Mouse (Mus musculus): ENCODE results near the gene Krtdap. TPM values are rescaled to one million over a fixed set of nuclear protein-coding genes. Genes with fewer than 3 reads are reported as not detected.

Gene Krtdap
- polyA plus RNA-seq, 1 experiment from 2014 or later, result 1.3 TPM

- no peaks in the 10 kb centered on the region for H3K27me3 ChIP-seq
- H3K9ac ChIP-seq (replicated peaks), result no peak overlapping the region
- ATAC-seq (replicated peaks), result no peak
- no peak overlapping the region for H3K27ac ChIP-seq (replicated peaks)
- H3K4me2 ChIP-seq (replicated peaks), result no peak overlapping the region
- no peaks in the 10 kb centered on the region for H3K9me3 ChIP-seq
- no peak overlapping the region for H3K4me3 ChIP-seq
- 32% methylated on average over 11 of the region's 11 CpGs for WGBS
- H3K4me1 ChIP-seq, result no peaks in the 10 kb centered on the region
- H3K36me3 ChIP-seq, result no peaks in the 10 kb centered on the region
Measured at GRCm38 (mm10) chr7:30765173-30765572, 22.5 kb upstream of the Krtdap start.

GRCm38 (mm10) chr7:30766408-30766807 is 21.3 kb upstream of the Krtdap start:
- H3K36me3 ChIP-seq, result no peaks in the 10 kb centered on the region
- ATAC-seq (replicated peaks), result no peak
- no peak overlapping the region for H3K4me3 ChIP-seq
- H3K27ac ChIP-seq (replicated peaks), result no peak overlapping the region
- WGBS, result 88% methylated on average over 4 of the region's 4 CpGs
- no peak overlapping the region for H3K4me2 ChIP-seq (replicated peaks)
- no peaks in the 10 kb centered on the region for H3K9me3 ChIP-seq
- no peaks in the 10 kb centered on the region for H3K4me1 ChIP-seq
- no peak overlapping the region for H3K9ac ChIP-seq (replicated peaks)
- no peaks in the 10 kb centered on the region for H3K27me3 ChIP-seq

DNA sequence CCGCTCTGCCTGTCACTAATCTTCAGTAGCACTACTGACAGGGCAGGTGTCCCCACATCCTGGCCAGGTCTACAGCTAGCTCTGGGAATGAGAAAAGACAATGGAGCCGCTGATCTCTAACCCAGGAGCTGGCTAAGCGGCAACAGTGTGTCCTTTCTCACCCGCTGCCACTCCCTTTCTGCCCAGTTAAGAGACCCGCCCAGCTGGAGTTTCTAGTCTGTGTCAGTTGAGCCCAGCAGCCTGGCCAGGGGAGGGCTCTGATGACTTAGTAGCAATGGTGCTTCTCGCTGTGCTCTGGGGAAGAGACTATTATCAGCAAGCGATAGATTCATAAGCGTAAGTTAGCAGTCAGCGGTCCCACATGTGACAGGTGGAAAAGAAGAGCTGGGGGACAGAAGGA is 18.5 kb upstream of the Krtdap start:
- WGBS, result 38% methylated on average over 9 of the region's 9 CpGs

GRCm38 (mm10) chr7:30776104-30776503 is 11.6 kb upstream of the Krtdap start:
- no peaks in the 10 kb centered on the region for H3K36me3 ChIP-seq
- no peak for ATAC-seq (replicated peaks)
- H3K9me3 ChIP-seq, result no peaks in the 10 kb centered on the region
- no peak overlapping the region for H3K27ac ChIP-seq (replicated peaks)
- H3K4me2 ChIP-seq (replicated peaks), result no peak overlapping the region
- no peaks in the 10 kb centered on the region for H3K4me1 ChIP-seq
- no peaks in the 10 kb centered on the region for H3K27me3 ChIP-seq
- no peak overlapping the region for H3K9ac ChIP-seq (replicated peaks)
- no peak overlapping the region for H3K4me3 ChIP-seq
- 92% methylated on average over 9 of the region's 9 CpGs for WGBS

More for the DNA sequence above, 18.5 kb upstream of the Krtdap start:
- H3K4me2 ChIP-seq (replicated peaks), result no peak overlapping the region
- no peaks in the 10 kb centered on the region for H3K9me3 ChIP-seq
- no peaks in the 10 kb centered on the region for H3K4me1 ChIP-seq
- H3K9ac ChIP-seq (replicated peaks), result no peak overlapping the region
- ATAC-seq (replicated peaks), result no peak
- no peak overlapping the region for H3K4me3 ChIP-seq
- H3K36me3 ChIP-seq, result no peaks in the 10 kb centered on the region
- no peaks in the 10 kb centered on the region for H3K27me3 ChIP-seq
- H3K27ac ChIP-seq (replicated peaks), result no peak overlapping the region

DNA sequence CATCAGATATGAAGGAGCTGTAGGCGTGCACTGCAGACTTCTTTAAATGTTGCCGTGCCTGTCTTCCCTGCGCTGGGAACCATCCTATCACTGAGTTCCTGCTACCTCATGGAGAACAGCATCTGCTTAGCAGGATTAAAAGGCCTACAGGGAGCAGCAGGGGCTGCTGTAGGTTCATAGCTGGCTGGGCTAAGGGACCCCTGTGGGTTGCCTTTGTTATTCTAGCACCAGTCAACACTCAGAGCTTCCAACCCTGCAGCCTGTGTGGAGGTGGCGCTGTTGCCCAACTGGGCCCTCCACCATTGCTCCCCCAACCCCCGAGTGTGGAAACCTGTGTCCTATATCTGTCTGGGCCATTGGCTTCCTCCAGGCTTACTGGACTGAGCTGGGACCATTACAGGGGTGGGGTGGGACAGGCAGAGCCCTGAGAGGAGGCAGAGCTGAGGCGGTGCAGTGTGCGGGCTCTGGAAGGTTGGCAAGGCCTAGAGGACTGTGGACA is 10.6 kb upstream of the Krtdap start:
- H3K27ac ChIP-seq (replicated peaks), result no peak overlapping the region
- no peak overlapping the region for H3K9ac ChIP-seq (replicated peaks)
- no peak overlapping the region for H3K4me3 ChIP-seq
- no peak for ATAC-seq (replicated peaks)
- H3K4me2 ChIP-seq (replicated peaks), result no peak overlapping the region
- H3K36me3 ChIP-seq, result no peaks in the 10 kb centered on the region
- H3K9me3 ChIP-seq, result no peaks in the 10 kb centered on the region
- 55% methylated on average over 7 of the region's 7 CpGs for WGBS
- H3K27me3 ChIP-seq, result no peaks in the 10 kb centered on the region
- H3K4me1 ChIP-seq, result no peaks in the 10 kb centered on the region

- Histone ChIP-seq H3K27ac (replicated peaks) (no peak overlapping the region), H3K9ac (replicated peaks) (no peak overlapping the region), H3K27me3 (no peaks in the 10 kb centered on the region), H3K4me2 (replicated peaks) (no peak overlapping the region), H3K4me3 (no peak overlapping the region), H3K9me3 (no peaks in the 10 kb centered on the region), H3K4me1 (no peaks in the 10 kb centered on the region), H3K36me3 (no peaks in the 10 kb centered on the region)
- 100% methylated on average over 1 of the region's 1 CpGs for WGBS
- no peak for ATAC-seq (replicated peaks)
Measured at GRCm38 (mm10) chr7:30777911-30778310, 9.8 kb upstream of the Krtdap start.

DNA sequence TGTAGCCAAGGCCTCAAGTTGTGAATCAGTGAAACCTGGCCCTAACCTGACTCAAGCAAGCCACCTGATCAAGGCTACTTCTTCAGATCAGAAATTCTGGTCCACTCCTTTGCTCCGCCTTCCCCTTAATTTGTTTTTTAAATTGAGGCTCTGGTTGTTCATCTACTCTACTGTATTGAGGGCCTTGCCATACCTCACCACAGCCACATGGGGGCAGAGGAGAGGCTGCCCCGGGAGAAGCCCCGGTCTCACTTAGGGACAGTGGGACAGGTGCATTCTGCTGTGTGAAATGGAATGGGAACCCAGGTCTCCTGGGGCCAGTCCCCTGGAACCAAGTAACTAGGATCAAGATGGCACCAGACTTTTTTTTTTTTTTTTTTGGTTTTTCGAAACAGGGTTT is 5.9 kb upstream of the Krtdap start:
- H3K27me3 ChIP-seq, result peaks cover 1% of the 10 kb centered on the region; the same call in 1 of the 2 replicates

GRCm38 (mm10) chr7:30782658-30783057 is 5.0 kb upstream of the Krtdap start:
- H3K4me3 ChIP-seq, result no peak overlapping the region

More for the DNA sequence above, 5.9 kb upstream of the Krtdap start:
- H3K4me3 ChIP-seq, result no peak overlapping the region
- 79% methylated on average over 4 of the region's 4 CpGs for WGBS
- no peaks in the 10 kb centered on the region for H3K36me3 ChIP-seq
- no peaks in the 10 kb centered on the region for H3K9me3 ChIP-seq
- no peak overlapping the region for H3K9ac ChIP-seq (replicated peaks)
- ATAC-seq (replicated peaks), result no peak
- H3K4me2 ChIP-seq (replicated peaks), result no peak overlapping the region
- H3K4me1 ChIP-seq, result peaks cover 7% of the 10 kb centered on the region; the same call in 1 of the 2 replicates
- H3K27ac ChIP-seq (replicated peaks), result no peak overlapping the region

GRCm38 (mm10) chr7:30785154-30785553 is 2.5 kb upstream of the Krtdap start:
- ATAC-seq (replicated peaks), result no peak
- H3K4me3 ChIP-seq, result no peak overlapping the region
- H3K36me3 ChIP-seq, result no peaks in the 10 kb centered on the region
- H3K4me2 ChIP-seq (replicated peaks), result no peak overlapping the region
- 79% methylated on average over 1 of the region's 1 CpGs for WGBS
- H3K27ac ChIP-seq (replicated peaks), result no peak overlapping the region
- peaks cover 7% of the 10 kb centered on the region; the same call in 1 of the 2 replicates for H3K4me1 ChIP-seq
- H3K9ac ChIP-seq (replicated peaks), result no peak overlapping the region
- H3K9me3 ChIP-seq, result no peaks in the 10 kb centered on the region
- H3K27me3 ChIP-seq, result peaks cover 6% of the 10 kb centered on the region; the same call in 1 of the 2 replicates

More at GRCm38 (mm10) chr7:30782658-30783057, 5.0 kb upstream of the Krtdap start:
- Histone ChIP-seq H3K9me3 (no peaks in the 10 kb centered on the region), H3K4me2 (replicated peaks) (no peak overlapping the region), H3K4me1 (peaks cover 7% of the 10 kb centered on the region; the same call in 1 of the 2 replicates), H3K27ac (replicated peaks) (no peak overlapping the region), H3K36me3 (no peaks in the 10 kb centered on the region), H3K9ac (replicated peaks) (no peak overlapping the region), H3K27me3 (peaks cover 6% of the 10 kb centered on the region; the same call in 1 of the 2 replicates)
- 83% methylated on average over 3 of the region's 3 CpGs for WGBS
- ATAC-seq (replicated peaks), result no peak

- H3K4me3 ChIP-seq, result no peak overlapping the region
- H3K9me3 ChIP-seq, result no peaks in the 10 kb centered on the region
- no peak overlapping the region for H3K27ac ChIP-seq (replicated peaks)
- H3K27me3 ChIP-seq, result peaks cover 6% of the 10 kb centered on the region; the same call in 1 of the 2 replicates
- no peak overlapping the region for H3K9ac ChIP-seq (replicated peaks)
- H3K36me3 ChIP-seq, result no peaks in the 10 kb centered on the region
- H3K4me2 ChIP-seq (replicated peaks), result no peak overlapping the region
- ATAC-seq (replicated peaks), result peak; percentile 86
- WGBS, result 27% methylated on average over 13 of the region's 13 CpGs
- H3K4me1 ChIP-seq, result peaks cover 7% of the 10 kb centered on the region; the same call in 1 of the 2 replicates
Measured at GRCm38 (mm10) chr7:30785721-30786546, 1.8 kb upstream of the Krtdap start.

GRCm38 (mm10) chr7:30790141-30790540 is 2.4 kb downstream of the Krtdap start:
- H3K9me3 ChIP-seq, result no peaks in the 10 kb centered on the region
- H3K4me1 ChIP-seq, result peaks cover 7% of the 10 kb centered on the region; the same call in 1 of the 2 replicates
- no peaks in the 10 kb centered on the region for H3K36me3 ChIP-seq
- WGBS, result 86% methylated on average over 10 of the region's 10 CpGs
- peaks cover 6% of the 10 kb centered on the region; the same call in 1 of the 2 replicates for H3K27me3 ChIP-seq
- no peak overlapping the region for H3K27ac ChIP-seq (replicated peaks)
- ATAC-seq (replicated peaks), result no peak
- H3K4me3 ChIP-seq, result no peak overlapping the region
- no peak overlapping the region for H3K4me2 ChIP-seq (replicated peaks)
- H3K9ac ChIP-seq (replicated peaks), result no peak overlapping the region

DNA sequence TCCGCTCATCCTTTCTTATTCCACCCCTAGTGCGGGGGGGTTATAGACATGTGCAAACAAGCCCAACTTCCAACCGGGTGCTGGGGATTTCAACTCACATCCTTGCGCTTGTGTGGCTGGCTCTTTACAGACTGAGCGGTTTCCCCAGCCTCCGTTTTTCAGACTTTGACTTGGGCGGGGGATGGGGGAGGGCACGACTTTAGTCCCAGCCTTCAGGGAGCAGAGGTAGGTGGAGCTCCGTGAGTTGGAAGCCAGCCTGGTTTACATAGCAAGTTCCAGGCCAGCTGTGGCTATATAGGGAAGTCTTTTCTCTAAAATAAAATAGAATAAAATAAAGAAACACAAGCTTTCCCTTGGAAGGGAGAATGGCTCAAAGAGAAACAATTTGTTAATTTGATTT is 4.2 kb downstream of the Krtdap start:
- Histone ChIP-seq H3K27me3 (peaks cover 4% of the 10 kb centered on the region; the same call in 1 of the 2 replicates), H3K9ac (replicated peaks) (no peak overlapping the region), H3K9me3 (no peaks in the 10 kb centered on the region), H3K4me3 (no peak overlapping the region), H3K4me1 (no peaks in the 10 kb centered on the region), H3K36me3 (no peaks in the 10 kb centered on the region), H3K27ac (replicated peaks) (no peak overlapping the region), H3K4me2 (replicated peaks) (no peak overlapping the region)
- ATAC-seq (replicated peaks), result no peak
- 29% methylated on average over 9 of the region's 9 CpGs for WGBS

Measured in forebrain, embryonic 15.5 days (tissue).